Mouse (Mus musculus) neural tube, embryonic 14.5 days (tissue): ENCODE measurements around the gene Cflar. TPM values are rescaled to one million over a fixed set of nuclear protein-coding genes. Genes with fewer than 3 reads are reported as not detected.

Experiments
- polyA plus RNA-seq: library from polyadenylated mRNA; unstranded; fragments of >200 nt; fragmentation: Nextera tagmentation; extraction: Ambion mirVana; gene quantifications from 2 replicates; pipeline ENCODE4 v1.2.1, GENCODE M21; 2014

Cflar gene
- polyA plus RNA-seq, 1 experiment from 2014 or later = 16.3 TPM

Other genes with a start within 250 kb of the Cflar start
- gene Orc2, start 206.4 kb upstream of the Cflar start, polyA plus RNA-seq = 21.6 and 25.9 TPM in 2 replicates
- gene Fam126b, start 125.2 kb upstream of the Cflar start, polyA plus RNA-seq = 16.2 and 18.6 TPM in 2 replicates
- gene Ndufb3, start 125.1 kb upstream of the Cflar start, polyA plus RNA-seq = 190 and 213 TPM in 2 replicates
- 0.11 TPM in 1 of 2 replicates, not detected in the other for gene Als2cr12, start 15.5 kb upstream of the Cflar start, polyA plus RNA-seq
- gene Casp8, start 83.9 kb downstream of the Cflar start, polyA plus RNA-seq = 2.1 and 6.7 TPM in 2 replicates